Mouse (Mus musculus) cerebellum, postnatal 36 days (tissue): ENCODE data around the gene B4galt7.
"Not testable (repeated sequence)": the region's sequence is repeated elsewhere in the genome, so short reads cannot be mapped to it uniquely, and the experiment has no call there.

Source experiments
- DNase-seq, 2 experiments: peaks; one replicate each; pipeline ENCODE4 v3.0.0; 2021 to 2022; ENCODE audit warnings: mixed read lengths in 2 of 2

B4galt7 gene

DNA sequence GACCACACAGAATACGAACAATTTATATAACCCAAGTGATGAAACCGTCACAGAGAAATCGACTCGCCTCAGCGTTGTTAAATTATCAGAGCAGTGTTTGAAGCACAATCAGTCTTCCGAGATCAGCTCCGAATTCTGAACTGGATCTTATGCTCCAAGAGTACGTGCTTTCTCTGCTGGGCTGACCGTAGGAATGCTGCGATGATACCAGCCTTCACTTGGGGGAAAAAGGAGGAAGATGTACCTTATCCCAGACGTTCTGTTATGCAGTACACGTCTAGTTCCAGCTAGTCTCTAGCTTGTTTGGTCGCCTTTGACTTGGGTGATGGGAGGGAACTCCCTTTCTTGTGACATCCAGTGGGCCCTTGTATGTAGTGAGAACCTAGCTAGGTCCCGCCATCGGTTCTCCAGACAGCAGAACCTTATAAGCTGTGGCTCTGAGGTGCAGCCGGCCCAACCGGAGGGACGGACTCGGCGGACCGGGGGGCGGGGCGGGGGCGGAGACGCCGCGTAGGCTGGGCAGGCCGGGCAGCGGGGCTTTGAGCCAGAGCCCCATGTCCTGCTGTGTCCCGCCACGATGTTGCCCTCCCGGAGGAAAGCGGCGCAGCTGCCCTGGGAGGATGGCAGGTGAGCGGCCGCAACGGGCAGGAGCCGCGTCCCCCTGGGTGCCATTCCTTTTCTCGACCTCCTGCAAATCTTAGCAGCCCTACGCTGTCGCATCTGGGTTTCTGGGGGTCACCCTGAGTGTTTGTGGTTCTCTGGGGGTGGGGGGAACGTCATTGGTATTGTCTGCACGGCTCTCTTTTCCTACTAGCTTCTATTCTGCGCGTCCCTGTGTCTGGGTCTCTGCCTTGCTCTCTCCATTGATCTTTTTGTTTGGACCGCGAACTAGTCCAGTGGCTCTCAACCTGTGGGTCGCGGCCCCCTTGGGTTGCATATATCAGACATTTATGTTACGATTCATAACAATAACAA lies at the start of gene B4galt7:
B4galt7 (plus strand) TSS at position 331 of the 975 bp plus-strand sequence.
- peak; percentile 89 for DNase-seq

DNA sequence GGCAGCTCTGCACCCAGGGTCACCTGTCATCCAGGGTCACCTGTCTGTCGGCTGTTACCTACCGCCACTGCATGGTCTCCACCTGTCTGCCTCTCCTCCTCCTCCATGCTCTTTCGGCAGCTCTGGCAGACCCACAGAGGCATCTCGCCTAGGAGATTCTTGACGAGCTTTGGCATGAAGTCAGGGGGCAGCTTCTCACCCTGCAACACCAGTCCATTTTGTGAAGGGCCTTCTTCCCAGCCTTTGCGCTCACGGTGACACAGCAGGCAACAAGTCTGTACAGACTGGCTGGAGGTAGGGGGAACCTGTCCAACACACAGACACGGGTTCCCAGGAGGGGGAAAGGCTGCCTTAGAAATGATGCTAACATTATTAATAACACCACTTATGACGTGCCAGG lies 43.8 kb upstream of the B4galt7 start:
- no peak for DNase-seq

DNA sequence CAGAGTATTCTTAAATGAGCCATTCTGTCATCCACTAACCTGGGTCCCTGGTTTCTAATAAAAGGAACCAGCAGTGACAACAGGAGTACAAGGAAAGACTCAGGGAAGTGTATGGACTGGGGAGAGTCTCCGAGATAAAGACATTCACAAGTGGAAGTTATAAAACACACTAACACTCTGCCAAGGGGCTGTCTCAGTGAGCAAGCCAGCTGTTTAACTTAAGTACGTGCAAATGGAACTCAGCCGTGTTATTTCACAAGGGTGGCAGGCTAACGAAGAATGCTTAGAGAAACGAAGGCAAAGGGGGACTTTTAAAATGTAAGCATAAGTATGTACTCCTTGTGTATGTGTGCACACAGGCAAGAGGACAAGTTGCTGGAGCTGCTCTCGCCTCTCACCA lies 42.2 kb upstream of the B4galt7 start:
- DNase-seq, result no peak

DNA sequence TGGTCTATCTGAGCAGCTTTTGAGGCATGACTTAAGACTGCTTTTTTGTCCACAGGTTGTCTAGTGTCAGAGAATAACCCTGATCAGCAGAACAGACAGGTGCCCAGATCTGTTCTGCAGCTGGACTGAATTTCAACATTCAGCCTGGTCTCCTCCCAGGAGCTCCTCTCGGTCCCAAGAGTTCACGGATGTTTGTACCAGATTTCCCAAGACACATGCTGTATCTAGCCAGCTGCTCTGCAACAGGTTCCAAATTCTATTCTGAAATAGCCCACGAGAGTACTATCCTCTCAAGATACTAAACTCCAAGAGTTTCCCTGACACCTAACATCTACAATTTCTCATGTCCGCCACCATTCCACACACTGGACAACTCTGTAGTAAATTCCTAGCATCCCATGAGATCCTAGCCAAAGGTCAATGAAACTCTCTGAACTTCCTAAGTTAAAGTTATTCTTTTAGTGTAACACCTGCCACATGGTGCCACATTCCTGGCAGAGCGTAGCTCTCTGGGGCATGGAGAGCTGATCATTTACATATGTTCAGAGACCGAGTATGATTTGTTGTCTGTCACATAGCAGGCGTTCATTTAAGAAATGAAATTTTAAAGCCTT lies 36.3 kb upstream of the B4galt7 start:
- no peak for DNase-seq

DNA sequence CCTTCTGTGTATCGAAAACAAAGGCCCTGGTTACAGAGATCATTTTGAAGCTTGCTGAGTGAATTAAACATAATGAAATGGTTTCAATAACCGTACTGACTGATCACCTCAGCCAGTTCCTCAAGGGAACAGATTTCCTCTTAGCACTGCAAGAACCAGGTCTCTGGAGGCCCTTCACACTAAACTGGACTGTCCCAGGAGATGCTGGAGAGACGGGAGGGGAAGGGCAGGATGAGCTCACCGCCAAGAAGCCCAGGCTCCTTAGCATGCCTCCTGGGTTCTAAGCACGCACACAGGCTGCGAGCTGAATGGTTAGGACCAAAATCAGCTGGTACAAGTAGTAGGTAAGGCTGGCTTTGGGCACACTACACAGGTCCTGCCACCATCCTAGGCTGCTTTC lies 32.7 kb upstream of the B4galt7 start:
- DNase-seq, result no peak

DNA sequence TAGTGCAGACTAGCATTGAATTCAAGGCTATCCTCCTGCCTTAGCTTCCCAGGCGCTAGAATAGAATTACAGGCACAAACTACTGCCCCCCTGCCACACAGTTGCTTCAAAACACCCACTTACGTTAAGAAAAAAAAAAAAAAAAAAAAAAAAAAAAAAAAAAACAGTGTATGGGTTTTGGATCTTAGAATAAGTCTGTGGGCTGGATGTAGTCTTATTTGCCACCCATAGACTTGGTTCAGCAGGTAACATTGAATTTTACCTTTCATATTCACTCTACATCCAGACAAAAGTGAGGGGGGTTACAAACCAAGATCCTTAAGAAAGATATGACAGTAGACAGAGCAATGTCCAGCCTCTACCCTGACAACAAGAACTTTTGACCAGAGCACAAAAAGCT lies 31.7 kb upstream of the B4galt7 start:
- no peak for DNase-seq

DNA sequence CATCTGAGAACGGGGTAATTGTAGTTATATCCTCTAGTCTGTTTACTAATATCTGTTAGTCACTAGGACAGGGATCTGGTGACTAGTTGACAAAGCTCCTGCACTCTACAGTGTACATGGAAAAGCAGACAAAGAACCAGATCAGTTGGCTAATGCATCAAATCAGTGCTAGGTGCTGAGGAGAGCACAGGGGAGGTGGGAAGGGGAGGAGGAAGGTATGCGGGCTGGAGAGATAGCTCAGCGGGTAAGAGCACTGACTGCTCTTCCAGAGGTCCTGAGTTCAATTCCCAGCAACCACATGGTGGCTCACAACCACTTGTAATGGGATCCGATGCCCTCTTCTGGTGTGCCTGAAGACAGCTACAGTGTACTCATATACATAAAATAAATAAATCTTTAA lies 31.2 kb upstream of the B4galt7 start:
- DNase-seq, result not testable (repeated sequence)

DNA sequence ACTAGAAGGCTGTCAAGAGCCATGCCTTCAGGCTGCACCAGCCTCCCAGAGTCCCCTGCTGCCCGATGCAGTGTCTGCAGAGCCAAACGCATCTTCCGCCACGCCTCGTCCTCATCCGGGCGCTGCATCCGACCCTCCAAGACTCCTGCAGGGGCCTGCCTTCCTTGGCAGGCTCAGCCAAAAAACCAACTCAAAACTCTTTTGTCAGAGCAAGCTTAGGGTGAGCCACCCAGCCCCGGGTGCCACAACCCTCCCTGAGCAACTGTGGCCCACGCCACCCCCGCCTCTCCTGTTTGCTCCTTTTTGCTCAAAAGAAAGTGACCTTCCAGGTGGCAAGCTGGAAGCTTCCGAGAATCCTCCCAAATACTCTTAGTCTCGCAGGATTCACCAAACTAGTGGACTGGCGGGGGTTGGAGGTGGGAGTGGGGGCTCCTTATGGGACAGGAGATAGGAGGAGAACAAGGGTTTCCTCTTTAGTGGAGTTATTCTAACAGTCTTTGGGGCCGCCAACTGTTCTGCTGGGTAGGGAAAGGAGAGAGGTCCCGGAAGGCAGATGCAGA lies 29.9 kb upstream of the B4galt7 start:
- peak; percentile 21 for DNase-seq

DNA sequence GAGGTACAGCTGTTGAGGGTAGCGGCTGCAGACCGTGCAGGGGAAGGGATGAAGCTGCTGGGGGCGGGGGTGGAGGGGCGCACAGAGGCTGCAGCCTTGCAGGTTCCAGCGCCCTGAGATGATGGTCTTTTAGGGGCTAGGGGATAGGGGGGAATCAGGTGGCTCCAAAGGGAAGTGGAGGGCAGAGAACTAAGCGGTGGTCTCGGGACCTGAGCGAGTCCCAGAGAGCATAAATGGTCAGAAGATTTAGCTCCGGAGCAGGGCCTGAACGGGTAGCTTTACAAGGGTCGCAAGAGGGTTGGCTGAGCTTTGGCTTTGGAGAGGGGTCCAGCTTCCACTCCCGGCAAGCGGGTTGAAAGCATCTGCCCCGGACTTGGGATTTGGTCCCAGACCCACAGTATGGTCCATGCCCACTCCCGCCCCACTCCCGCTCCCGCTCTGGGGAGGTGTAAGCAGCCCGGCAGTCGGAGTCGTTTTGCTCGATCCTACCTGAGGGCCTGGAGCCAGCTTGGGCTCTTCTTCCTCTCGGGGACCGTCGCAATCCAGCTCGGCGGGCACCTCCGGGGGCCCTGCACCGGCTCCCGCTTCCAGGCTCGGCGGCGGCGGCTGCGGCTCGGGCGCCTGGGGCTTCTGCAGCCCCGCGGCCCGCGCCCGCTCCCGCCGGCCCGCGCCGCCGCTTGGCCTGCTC lies 29.3 kb upstream of the B4galt7 start:
- DNase-seq, result peak; percentile 45 to 54

DNA sequence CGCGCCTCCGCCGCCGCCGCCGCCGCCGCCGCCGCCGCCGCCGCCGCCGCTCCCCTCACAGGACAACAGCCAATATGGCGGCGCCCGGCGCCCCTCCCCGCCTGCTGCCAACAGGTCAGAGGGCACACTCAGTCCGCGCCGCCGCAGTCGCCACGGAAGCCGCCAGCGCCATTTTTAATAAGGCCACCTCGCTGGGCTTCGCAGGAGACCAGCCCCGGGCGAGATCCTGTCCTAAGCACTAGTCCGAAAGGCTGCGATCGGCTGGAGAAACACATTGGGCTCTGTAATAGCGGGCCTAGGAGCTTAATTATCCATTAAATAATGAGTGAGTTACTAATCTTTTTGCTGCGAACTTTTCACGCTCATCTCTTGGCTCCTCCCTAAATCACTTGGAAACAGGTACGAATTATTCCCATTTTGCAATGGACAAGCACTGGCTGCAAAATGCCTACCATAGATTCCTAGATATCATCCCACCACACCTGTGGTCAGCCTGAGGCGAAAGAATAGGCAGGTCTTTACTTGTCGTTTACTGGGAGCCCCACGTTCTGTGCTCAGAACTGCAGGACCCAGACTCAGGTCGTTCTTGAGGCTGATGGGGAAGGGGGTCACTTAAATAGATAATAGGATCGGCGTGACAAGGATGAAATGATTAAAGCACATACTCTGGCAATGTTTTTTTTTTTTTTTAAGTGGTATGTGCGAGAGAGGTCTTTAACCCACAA lies 28.5 kb upstream of the B4galt7 start, which contains the start of gene Fam193b:
Fam193b (minus strand) TSS at position 94 of the 725 bp plus-strand sequence.
- peak; percentile 96 to 97 for DNase-seq

DNA sequence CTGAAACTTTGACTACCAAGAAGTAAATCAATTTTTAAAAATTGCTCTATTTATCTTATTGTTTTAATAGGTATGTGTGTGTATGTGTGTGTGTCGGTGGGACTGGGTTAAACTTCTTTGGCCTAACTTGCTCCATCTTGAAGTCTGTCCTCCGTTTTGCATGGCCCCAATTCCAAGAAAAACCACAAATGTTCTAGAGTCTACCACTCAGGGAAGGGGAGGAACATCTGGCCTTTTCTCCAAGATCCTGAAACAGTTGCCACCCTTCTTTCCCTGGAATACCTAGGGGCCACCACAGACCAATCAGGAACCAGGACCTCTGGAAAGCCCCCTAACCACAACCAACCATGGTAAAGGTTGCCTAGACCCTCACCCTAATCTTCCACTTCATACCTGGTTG lies 27.7 kb upstream of the B4galt7 start:
- no peak for DNase-seq

DNA sequence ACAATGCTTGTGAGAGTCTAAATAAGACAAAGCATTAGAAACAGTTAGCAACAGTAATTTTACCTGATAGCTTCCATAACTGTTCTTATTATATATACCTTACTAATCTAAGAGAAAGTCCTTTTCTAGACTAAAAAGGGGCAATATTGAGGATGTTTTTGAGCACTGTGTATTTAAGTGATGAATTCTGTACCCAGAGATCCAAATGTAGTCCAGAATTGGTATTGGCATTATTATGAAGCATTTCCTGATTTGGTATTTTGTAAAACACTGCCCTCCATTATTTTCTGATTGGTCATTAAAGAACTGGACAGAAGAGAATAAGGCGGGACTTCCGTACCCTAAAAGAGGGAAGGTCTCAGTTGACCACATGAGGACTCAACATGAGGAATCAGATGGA lies 26.3 kb upstream of the B4galt7 start, which contains the start of gene Tmed9:
Tmed9 (plus strand) TSS at position 301 of the 400 bp plus-strand sequence.
- no peak for DNase-seq

DNA sequence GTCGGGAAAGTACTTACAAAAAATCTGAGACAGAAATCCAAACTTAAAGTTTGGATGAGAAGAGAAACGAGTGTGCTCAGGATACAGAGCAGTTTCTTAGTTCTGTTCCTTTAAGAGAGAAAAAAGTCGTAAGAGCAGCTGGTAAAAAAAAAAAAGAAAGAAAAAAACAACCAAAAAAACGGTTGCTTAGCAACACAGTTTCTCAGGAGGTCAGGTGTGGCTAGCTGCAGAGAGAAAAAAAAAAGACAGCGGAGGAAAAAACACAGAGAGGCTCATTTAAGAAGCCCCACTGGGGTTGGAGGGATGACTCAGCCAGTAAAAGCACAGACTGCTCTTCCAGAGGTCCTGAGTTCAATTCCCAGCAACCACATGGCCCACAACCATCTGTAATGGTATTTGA lies 25.4 kb upstream of the B4galt7 start:
- DNase-seq, result no peak

DNA sequence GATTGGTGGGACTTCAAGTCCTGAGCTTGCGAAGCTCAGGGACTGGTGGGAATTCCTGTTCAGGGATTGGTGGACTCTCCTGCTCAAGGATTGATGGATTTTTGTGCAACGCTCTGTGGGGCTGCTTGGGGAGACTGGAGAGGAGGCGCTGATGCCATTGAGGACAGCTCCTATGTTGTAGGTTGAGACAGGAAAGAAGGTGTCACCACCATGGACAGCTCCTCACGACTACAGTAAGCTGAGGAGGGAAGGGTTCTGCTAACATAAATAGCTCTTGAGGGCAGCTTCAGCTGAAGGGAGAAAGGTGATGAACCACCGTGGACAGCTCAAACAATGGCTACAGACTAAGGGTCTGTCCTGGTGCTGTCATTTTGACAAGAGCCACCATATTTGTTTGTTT lies 23.8 kb upstream of the B4galt7 start:
- DNase-seq, result no peak

DNA sequence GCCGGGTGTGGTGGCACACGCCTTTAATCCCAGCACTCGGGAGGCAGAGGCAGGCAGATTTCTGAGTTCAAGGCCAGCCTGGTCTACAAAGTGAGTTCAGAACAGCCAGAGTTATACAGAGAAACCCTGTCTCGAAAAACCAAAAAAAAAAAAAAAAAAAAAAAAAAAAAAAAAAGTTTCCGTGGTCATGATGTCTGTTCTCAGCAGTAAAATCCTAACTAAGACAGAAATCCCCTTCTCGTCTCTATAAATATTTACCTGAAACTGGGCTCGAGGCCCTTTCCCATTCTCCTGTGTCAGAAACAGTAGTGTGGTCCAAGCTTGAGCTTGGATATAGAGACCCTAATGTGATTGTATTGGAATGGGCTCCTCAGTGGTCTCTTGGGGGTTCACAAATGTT lies 22.8 kb upstream of the B4galt7 start:
- not testable (repeated sequence) for DNase-seq

DNA sequence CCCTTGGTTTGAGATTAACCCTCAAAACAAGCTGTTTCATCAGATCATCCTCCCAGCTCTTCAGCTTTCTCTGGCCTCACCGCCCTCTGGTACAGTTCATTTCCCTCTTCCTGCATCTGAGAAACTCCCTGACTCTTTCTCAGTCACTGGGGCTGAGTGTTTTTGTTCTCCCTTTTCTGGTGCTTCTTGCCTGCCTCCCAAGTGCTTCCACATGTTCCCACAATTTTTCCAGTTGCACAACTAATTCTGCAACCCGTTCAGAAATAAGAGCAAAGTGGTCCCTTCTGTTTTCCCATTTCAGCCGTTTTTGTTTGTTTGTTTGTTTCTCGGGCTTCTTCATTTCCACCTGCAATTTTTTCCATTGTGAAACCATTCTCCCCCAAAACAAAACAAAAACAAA lies 21.6 kb upstream of the B4galt7 start:
- no peak for DNase-seq

DNA sequence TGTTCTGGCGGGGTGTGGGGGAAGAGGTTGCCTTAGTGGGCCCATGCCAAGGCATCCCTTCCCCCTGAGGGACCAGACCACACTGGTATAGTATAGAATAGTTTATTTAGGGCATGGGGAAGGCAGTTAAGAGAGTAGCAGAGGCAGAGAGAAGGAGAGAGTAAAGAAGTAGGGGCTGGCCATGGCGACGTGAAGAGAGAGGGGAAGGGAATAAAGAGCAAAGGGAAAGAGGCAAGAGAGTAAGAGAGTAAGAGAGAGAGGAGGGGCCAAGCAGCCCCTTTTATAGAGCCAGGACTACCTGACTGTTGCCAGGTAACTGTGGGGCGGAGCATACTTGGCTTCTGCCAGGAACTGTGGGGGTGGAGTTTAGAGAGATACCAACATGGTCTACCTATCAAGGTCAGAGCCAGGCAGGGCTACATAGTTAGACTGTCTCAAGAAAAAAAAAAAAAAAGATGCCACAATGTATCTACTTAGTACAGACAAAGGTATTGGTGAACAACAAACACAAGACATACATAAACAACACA lies 7.7 kb upstream of the B4galt7 start:
- DNase-seq, result no peak

DNA sequence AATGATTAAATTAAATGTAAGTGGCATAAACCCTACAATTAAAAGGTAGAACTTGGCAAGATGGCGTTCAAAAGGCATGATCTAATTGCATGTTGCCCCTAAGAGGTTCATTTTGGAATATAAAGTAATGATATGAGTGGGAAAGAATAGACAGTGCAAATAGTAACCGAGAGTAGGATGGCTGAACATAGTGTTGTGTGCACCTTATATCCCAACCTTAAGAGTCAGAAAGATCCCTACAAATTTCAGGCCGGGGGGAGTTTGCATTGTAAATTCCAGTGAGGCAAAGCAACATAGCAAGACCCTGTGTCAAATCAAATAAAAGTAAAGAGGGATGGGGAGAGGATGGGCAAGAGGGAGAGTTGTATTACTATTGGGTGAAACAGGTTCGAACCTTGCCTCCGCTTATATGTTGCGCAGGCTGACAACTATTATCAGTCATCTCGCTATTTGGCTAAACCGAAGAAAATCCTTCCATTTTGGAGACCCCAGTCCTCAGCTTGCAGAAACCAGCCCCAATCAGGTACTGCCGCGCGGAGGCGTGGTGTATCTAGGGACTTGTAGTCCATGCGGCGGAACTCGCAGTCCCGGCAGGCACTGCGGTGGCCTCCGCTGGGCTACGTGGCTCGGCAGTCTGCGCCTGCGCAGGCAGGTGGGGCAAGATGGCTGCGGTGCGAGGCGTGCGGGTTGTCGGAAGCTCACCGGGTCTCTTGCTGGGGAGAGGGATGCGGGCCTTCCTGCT lies 7.0 kb upstream of the B4galt7 start:
- peak; percentile 97 for DNase-seq

DNA sequence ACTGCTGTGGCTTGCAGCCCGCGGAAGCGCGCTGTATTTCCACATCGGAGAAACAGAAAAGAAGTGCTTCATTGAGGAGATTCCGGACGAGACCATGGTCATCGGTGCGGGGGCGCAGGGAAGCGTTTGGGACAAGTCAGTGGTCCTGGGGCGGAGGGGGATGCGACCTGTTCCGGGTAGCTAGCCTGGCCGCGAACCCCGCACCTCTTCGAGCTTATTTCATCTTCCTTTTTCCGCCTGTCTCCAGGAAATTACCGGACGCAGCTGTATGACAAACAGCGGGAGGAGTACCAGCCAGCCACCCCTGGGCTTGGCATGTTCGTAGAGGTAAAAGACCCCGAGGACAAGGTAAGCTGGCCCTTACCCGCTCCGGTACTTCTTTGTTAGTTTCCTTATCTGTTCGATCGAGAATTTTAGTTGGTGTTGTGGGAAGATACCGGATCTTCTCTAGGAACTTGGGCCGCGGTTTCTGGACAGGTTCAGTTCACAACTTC lies 6.4 kb upstream of the B4galt7 start:
- DNase-seq, result no peak

DNA sequence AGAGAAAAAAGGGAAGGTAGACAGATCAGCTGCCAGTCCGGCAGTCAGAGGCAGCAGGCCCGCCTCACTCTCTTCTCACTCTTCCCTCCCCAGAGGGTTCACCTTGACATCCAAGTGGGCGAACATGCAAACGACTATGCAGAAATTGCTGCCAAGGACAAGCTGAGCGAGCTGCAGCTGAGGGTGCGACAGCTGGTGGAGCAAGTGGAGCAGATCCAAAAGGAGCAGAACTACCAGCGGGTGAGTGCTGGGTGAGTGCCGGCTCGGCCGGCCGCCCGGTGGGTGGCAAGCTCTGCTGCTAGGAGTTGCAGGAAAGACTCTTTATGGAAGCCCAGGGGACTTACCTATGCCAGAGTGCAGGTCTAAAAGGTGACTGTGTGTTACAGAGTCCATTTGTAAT lies 4.3 kb upstream of the B4galt7 start:
- DNase-seq, result peak; percentile 65 to 72

DNA sequence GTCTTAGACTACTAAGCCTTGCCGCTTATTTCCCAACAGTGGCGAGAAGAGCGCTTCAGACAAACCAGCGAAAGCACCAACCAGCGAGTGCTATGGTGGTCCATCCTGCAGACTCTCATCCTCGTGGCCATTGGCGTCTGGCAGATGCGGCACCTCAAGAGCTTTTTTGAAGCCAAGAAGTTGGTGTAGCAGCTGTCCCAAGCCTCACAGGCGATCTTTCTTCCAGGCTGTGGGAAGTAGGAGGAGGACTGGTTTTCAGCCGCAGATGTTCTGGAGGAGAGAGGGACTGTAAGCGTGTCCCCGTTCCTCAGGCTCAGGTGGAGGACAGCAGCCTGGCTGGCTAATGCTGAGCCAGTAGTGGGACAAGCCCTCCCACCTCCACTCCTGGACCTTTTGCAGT lies 2.9 kb upstream of the B4galt7 start:
- no peak for DNase-seq
